Mouse (Mus musculus) limb, embryonic 13.5 days (tissue): ENCODE measurements around the gene Proca1. TPM values are rescaled to one million over a fixed set of nuclear protein-coding genes. Genes with fewer than 3 reads are reported as not detected.

ENCODE experiments used
- ATAC-seq: fragments of 200-750 bp; cut with Nextera tagmentation; 2 replicates; pipeline ENCODE4 v1.8.0; 2017; ENCODE audit warnings: low read depth, moderate number of reproducible peaks, moderate TSS enrichment; ENCODE audit not compliant: low FRiP score
- H3K27ac ChIP-seq: fragments of 300-500 bp; sonication (generic); 2 replicates; pipeline ENCODE4 v1.5.1; 2015; ENCODE audit warnings: inconsistent platforms, mild to moderate bottlenecking, moderate library complexity
- H3K27me3 ChIP-seq: fragments of 300-500 bp; sonication (generic); 2 replicates; pipeline ENCODE4 v1.6.1; 2015; ENCODE audit warnings: mild to moderate bottlenecking, inconsistent platforms
- H3K36me3 ChIP-seq: fragments of 300-500 bp; sonication (generic); 2 replicates; pipeline ENCODE4 v1.6.1; 2015; ENCODE audit warnings: inconsistent platforms, mild to moderate bottlenecking, moderate library complexity
- H3K4me1 ChIP-seq: fragments of 300-500 bp; sonication (generic); 2 replicates; pipeline ENCODE4 v1.6.1; 2015; ENCODE audit warnings: inconsistent platforms
- H3K4me2 ChIP-seq: fragments of 300-500 bp; sonication (generic); replicated peaks from 2 replicates; pipeline ENCODE4 v1.6.1; 2015; ENCODE audit warnings: inconsistent platforms, mild to moderate bottlenecking, moderate library complexity
- H3K4me3 ChIP-seq: fragments of 300-500 bp; sonication (generic); 2 replicates; pipeline ENCODE4 v1.5.1; 2015; ENCODE audit warnings: moderate library complexity, mild to moderate bottlenecking, inconsistent platforms
- H3K9ac ChIP-seq: fragments of 300-500 bp; sonication (generic); 2 replicates; pipeline ENCODE4 v1.6.1; 2015; ENCODE audit warnings: mild to moderate bottlenecking, inconsistent platforms
- H3K9me3 ChIP-seq: fragments of 300-500 bp; sonication (generic); 2 replicates; pipeline ENCODE4 v1.6.1; 2016; ENCODE audit warnings: inconsistent platforms
- WGBS: fragments of 180-500 bp; shearing (Covaris S2); methylation state at CpG from one replicate; pipeline ENCODE4 v1.1.7; 2015; 5-methylcytosine and 5-hydroxymethylcytosine counted together
- polyA plus RNA-seq: library from polyadenylated mRNA; unstranded; fragments of >200 nt; fragmentation: Nextera tagmentation; extraction: Ambion mirVana; gene quantifications from 2 replicates; pipeline ENCODE4 v1.2.1, GENCODE M21; 2015

The Proca1 gene
- polyA plus RNA-seq, 1 experiment from 2014 or later, result 2.7 TPM

- H3K4me1 ChIP-seq, result peaks cover 25% of the 10 kb centered on the region
- no peak overlapping the region for H3K4me2 ChIP-seq
- H3K36me3 ChIP-seq, result peaks cover 22% of the 10 kb centered on the region
- no peaks in the 10 kb centered on the region for H3K27me3 ChIP-seq
- no peak for ATAC-seq
- H3K4me3 ChIP-seq, result no peak overlapping the region
- 86% methylated on average over 14 of the region's 14 CpGs for WGBS
- no peaks in the 10 kb centered on the region for H3K9me3 ChIP-seq
- no peak overlapping the region for H3K27ac ChIP-seq
- H3K9ac ChIP-seq, result no peak overlapping the region
These were observed 25.8 kb upstream of the Proca1 start for GRCm38 (mm10) chr11:78167257-78167959.

GRCm38 (mm10) chr11:78168541-78169468, 24.4 kb upstream of the Proca1 start:
- 58% methylated on average over 19 of the region's 19 CpGs for WGBS
- Histone ChIP-seq H3K27me3 (no peaks in the 10 kb centered on the region), H3K4me3 (no peak overlapping the region), H3K27ac (no peak overlapping the region), H3K4me2 (no peak overlapping the region), H3K4me1 (peaks cover 13% of the 10 kb centered on the region), H3K9me3 (no peaks in the 10 kb centered on the region), H3K36me3 (peaks cover 25% of the 10 kb centered on the region), H3K9ac (no peak overlapping the region)
- ATAC-seq, result no peak

- Histone ChIP-seq H3K27ac (no peak overlapping the region), H3K4me2 (no peak overlapping the region), H3K27me3 (no peaks in the 10 kb centered on the region), H3K4me1 (peaks cover 22% of the 10 kb centered on the region), H3K9ac (no peak overlapping the region), H3K9me3 (no peaks in the 10 kb centered on the region), H3K36me3 (peaks cover 25% of the 10 kb centered on the region), H3K4me3 (no peak overlapping the region)
- ATAC-seq, result no peak
- 92% methylated on average over 15 of the region's 15 CpGs for WGBS
These were observed 22.9 kb upstream of the Proca1 start for GRCm38 (mm10) chr11:78170306-78170705.

GRCm38 (mm10) chr11:78171328-78171727, 21.9 kb upstream of the Proca1 start:
- Histone ChIP-seq H3K4me1 (peaks cover 18% of the 10 kb centered on the region), H3K36me3 (peaks cover 25% of the 10 kb centered on the region), H3K4me2 (no peak overlapping the region), H3K27ac (no peak overlapping the region), H3K9me3 (no peaks in the 10 kb centered on the region), H3K4me3 (no peak overlapping the region), H3K27me3 (no peaks in the 10 kb centered on the region), H3K9ac (no peak overlapping the region)
- no peak for ATAC-seq
- WGBS, result 83% methylated on average over 4 of the region's 4 CpGs

GRCm38 (mm10) chr11:78172034-78172747, 21.0 kb upstream of the Proca1 start:
- 79% methylated on average over 16 of the region's 16 CpGs for WGBS
- Histone ChIP-seq H3K36me3 (peaks cover 25% of the 10 kb centered on the region), H3K4me2 (no peak overlapping the region), H3K27ac (no peak overlapping the region), H3K9ac (no peak overlapping the region), H3K27me3 (no peaks in the 10 kb centered on the region), H3K4me3 (no peak overlapping the region), H3K4me1 (peaks cover 16% of the 10 kb centered on the region), H3K9me3 (no peaks in the 10 kb centered on the region)
- ATAC-seq, result no peak

- 78% methylated on average over 19 of the region's 19 CpGs for WGBS
These were observed 20.3 kb upstream of the Proca1 start for GRCm38 (mm10) chr11:78172748-78173383.

GRCm38 (mm10) chr11:78174506-78174905, 18.7 kb upstream of the Proca1 start:
- Histone ChIP-seq H3K27me3 (no peaks in the 10 kb centered on the region), H3K4me3 (no peak overlapping the region), H3K4me2 (no peak overlapping the region), H3K27ac (no peak overlapping the region), H3K9me3 (no peaks in the 10 kb centered on the region), H3K36me3 (peaks cover 20% of the 10 kb centered on the region), H3K9ac (no peak overlapping the region), H3K4me1 (peaks cover 30% of the 10 kb centered on the region)
- no peak for ATAC-seq
- 95% methylated on average over 3 of the region's 3 CpGs for WGBS

More at GRCm38 (mm10) chr11:78172748-78173383, 20.3 kb upstream of the Proca1 start:
- Histone ChIP-seq H3K4me2 (no peak overlapping the region), H3K36me3 (peaks cover 19% of the 10 kb centered on the region), H3K4me1 (peaks cover 21% of the 10 kb centered on the region), H3K9ac (no peak overlapping the region), H3K27ac (no peak overlapping the region), H3K9me3 (no peaks in the 10 kb centered on the region), H3K27me3 (no peaks in the 10 kb centered on the region), H3K4me3 (no peak overlapping the region)
- ATAC-seq, result no peak

- ATAC-seq, result no peak
- H3K4me2 ChIP-seq, result peak overlapping the region; percentile 91
- peak overlapping the region; percentile 98; the same call in 1 of the 2 replicates for H3K27ac ChIP-seq
- H3K27me3 ChIP-seq, result no peaks in the 10 kb centered on the region
- WGBS, result 4% methylated on average over 10 of the region's 10 CpGs
- H3K36me3 ChIP-seq, result peaks cover 32% of the 10 kb centered on the region
- H3K4me3 ChIP-seq, result peak overlapping the region; percentile 68
- no peaks in the 10 kb centered on the region for H3K9me3 ChIP-seq
- H3K9ac ChIP-seq, result no peak overlapping the region
- peaks cover 44% of the 10 kb centered on the region for H3K4me1 ChIP-seq
These were observed 17.3 kb upstream of the Proca1 start for GRCm38 (mm10) chr11:78175771-78176401.

- peaks cover 49% of the 10 kb centered on the region for H3K4me1 ChIP-seq
- peak within 1 kb of the TSS; percentile 91 for H3K4me2 ChIP-seq
- H3K4me3 ChIP-seq, result peak within 1 kb of the TSS; percentile 68
- under 1% methylated on average over 32 of the region's 32 CpGs for WGBS
- H3K9ac ChIP-seq, result peak within 1 kb of the TSS; percentile 66
- H3K27me3 ChIP-seq, result no peaks in the 10 kb centered on the region
- peak within 1 kb of the TSS; percentile 98 for H3K27ac ChIP-seq
- ATAC-seq, result peak; percentile 71
- H3K9me3 ChIP-seq, result no peaks in the 10 kb centered on the region
- peaks cover 34% of the 10 kb centered on the region for H3K36me3 ChIP-seq
These were observed 16.8 kb upstream of the Proca1 start, which contains the start of the genes Nek8 and Tlcd1 for GRCm38 (mm10) chr11:78176402-78176862. Gene Nek8 (minus strand): TSS chr11:78176675. Gene Tlcd1 (plus strand): TSS chr11:78176711.

- H3K27ac ChIP-seq, result peak overlapping the region; percentile 98; the same call in 1 of the 2 replicates
- H3K9ac ChIP-seq, result peak overlapping the region; percentile 66
- H3K4me2 ChIP-seq, result peak overlapping the region; percentile 91
- peaks cover 54% of the 10 kb centered on the region for H3K4me1 ChIP-seq
- WGBS, result under 1% methylated on average over 23 of the region's 23 CpGs
- ATAC-seq, result no peak
- no peaks in the 10 kb centered on the region for H3K9me3 ChIP-seq
- H3K4me3 ChIP-seq, result peak overlapping the region; percentile 68
- H3K27me3 ChIP-seq, result no peaks in the 10 kb centered on the region
- H3K36me3 ChIP-seq, result peaks cover 36% of the 10 kb centered on the region
These were observed 16.3 kb upstream of the Proca1 start for GRCm38 (mm10) chr11:78176905-78177331.

- WGBS, result 1% methylated on average over 10 of the region's 10 CpGs
- no peak for ATAC-seq
- H3K27ac ChIP-seq, result peak overlapping the region; percentile 98
- H3K9ac ChIP-seq, result peak overlapping the region; percentile 66
- no peaks in the 10 kb centered on the region for H3K9me3 ChIP-seq
- H3K4me2 ChIP-seq, result peak overlapping the region; percentile 91
- peaks cover 59% of the 10 kb centered on the region for H3K4me1 ChIP-seq
- peaks cover 36% of the 10 kb centered on the region for H3K36me3 ChIP-seq
- no peaks in the 10 kb centered on the region for H3K27me3 ChIP-seq
- peak overlapping the region; percentile 68 for H3K4me3 ChIP-seq
These were observed 15.8 kb upstream of the Proca1 start for GRCm38 (mm10) chr11:78177437-78177836.
